Mouse (Mus musculus) G1E (cell line): Measurements from ENCODE around the gene Hbb-bh1.

Source experiments
- CTCF ChIP-seq: IDR thresholded peaks from 2 replicates; pipeline ENCODE4 v1.5.1; 2012; ENCODE audit warnings: low read depth, low read length, inconsistent platforms, mixed read lengths
- GATA1 ChIP-seq: IDR thresholded peaks from 2 replicates; pipeline ENCODE4 v1.6.1; 2012; ENCODE audit warnings: borderline replicate concordance, low read length, inconsistent platforms, mixed read lengths

DNA sequence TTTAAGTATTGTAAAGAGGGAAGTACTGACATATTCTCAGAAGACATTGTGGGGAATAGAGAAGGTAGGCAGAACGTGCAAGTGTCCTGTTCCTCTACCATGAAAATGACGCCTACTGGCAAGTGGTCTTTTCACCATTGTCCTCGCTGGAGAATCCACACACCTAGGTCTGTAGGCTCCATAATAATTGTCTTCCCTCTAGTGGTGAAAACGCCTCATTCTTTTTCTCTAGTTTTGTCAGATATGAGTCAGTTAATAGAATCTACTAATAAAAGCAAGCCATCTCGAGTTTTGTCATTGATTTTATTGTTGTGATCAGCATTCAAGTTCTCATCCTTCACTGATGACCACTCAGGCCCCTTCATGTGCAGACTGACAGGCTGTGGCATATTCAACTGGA, 31.5 kb upstream of the Hbb-bh1 start:
- TF ChIP-seq CTCF (no peak), GATA1 (no peak)
